Mouse (Mus musculus) layer of hippocampus, postnatal 14 days (tissue): ENCODE measurements at regions not wholly inside any gene's neighbourhood (a gene's known extent, or its start where the extent isn't known, plus 50 kb on each side); places are given as distances from the start of the nearest gene placed in this dataset.
"Not testable (repeated sequence)": the region's sequence is repeated elsewhere in the genome, so short reads cannot be mapped to it uniquely, and the experiment has no call there.

Experiments
- DNase-seq, 2 experiments: peaks; one replicate each; pipeline ENCODE4 v3.0.0; 2021 to 2022; ENCODE audit warnings: low spot score in 2 of 2, mixed read lengths in 1 of 2

- not testable (repeated sequence) for DNase-seq
Observed at GRCm38 (mm10) chr6:68632309-68632708, 1096.7 kb upstream of the Tacstd2 start.

GRCm38 (mm10) chr6:68631787-68632186 is 1096.2 kb upstream of the Tacstd2 start:
- no peak for DNase-seq

GRCm38 (mm10) chr6:68606033-68606432 is 1070.4 kb upstream of the Tacstd2 start:
- no peak for DNase-seq
